Mouse (Mus musculus): ENCODE measurements around the gene Rpl9-ps6.

Rpl9-ps6 gene

DNA sequence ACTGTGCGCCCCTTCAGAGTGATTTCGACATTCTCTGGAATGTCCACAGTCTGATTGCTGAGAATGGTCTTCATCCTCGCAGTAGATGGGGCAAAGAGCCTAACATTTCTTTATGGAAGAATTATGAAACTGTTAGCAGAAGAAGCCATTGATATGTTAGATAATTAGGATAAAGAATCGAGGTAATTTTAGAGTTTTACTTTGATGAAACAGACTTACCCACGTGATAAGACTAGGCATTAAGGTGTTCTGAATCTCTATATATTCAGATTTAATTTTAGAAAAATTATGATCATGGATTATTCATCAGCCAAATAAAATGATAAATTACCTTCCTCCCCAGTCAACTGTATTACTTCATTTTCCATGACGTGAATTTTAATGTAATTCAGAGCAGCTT lies at the start of gene Rpl9-ps6:
Gene Rpl9-ps6 (minus strand): TSS at position 101 of the 400 bp plus-strand sequence.
- DNase-seq (ENCODE audit: low spot score in 2 of 2) = no peak

DNA sequence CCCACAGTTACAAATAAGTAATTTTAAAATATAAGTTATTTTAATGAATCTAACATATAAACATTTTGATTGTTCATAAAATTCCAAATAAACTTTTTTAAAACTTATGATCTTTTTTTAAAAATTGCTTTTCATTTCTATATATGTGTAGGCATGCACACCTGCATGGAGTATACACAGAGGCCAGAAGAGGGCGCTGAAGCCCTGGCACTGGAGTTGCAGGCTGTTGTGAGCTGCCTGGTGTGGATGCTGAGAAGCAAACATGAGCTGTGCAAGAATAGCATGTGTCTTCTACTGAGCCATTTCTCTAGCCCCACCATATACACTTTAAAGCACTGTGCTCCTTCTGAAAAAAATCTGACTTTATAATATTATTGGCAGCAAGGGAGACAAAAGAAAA lies 46.1 kb upstream of the Rpl9-ps6 start:
- DNase-seq (ENCODE audit: low spot score in 2 of 2) = no peak

DNA sequence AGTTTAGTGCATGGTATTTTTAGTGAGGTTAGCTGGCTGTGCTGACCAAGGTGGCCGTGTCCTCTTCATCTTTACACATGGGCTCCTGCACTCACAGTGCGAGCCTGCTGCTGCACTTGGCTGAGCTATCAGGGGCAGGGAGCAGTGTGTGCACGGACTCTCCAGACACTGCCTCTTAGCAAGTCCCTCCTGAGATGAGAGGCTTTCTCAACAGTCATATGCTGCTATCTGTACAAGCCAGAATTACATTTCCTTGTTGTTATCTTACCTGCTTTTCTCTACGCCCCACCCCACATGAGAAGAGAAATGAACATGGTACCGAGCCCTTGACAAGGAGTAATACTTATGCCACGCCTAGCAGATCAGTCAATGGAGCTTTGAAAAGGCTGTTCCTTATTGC lies 44.6 kb upstream of the Rpl9-ps6 start:
- no peak for DNase-seq (ENCODE audit: low spot score in 2 of 2)

DNA sequence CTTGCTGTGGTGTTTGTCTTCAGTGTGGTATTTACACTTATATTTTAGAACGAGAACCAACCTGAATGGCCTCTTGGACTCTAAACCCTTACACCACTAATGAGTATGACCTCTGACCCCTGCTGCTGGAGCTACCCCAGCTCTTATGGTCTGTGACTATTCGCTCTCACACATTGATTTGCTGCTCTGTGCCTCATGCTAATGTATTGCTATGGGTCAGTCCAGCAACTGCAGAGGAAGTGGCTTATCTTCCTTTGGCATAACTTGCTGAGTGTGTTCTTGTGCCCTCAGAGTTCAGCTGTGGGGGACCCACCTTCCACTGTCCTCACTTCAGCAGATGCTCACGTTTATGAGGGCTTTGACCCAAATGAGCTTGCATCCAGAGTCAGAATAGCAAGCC lies 43.9 kb upstream of the Rpl9-ps6 start:
- DNase-seq (ENCODE audit: low spot score in 2 of 2) = no peak

DNA sequence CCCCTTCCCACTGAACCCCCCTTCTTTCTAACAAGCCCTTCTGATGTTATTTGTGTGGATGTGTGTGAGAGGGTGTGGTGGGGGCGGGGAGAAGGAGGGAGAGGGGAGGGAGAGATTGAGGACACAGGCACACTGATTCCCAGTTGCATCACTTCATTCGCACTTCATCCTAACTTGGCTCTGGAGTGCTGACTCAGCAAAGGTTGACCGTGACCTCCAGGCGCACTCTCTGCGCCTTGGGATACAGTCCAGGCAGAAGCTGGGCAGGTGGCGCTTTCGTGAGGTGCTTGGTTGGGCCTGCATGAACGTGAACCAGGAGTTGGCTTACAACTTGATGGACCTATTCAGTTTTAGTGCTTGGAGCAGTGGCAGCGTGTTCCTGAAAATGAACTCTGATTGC lies 41.1 kb upstream of the Rpl9-ps6 start:
- no peak for DNase-seq (ENCODE audit: low spot score in 2 of 2)

DNA sequence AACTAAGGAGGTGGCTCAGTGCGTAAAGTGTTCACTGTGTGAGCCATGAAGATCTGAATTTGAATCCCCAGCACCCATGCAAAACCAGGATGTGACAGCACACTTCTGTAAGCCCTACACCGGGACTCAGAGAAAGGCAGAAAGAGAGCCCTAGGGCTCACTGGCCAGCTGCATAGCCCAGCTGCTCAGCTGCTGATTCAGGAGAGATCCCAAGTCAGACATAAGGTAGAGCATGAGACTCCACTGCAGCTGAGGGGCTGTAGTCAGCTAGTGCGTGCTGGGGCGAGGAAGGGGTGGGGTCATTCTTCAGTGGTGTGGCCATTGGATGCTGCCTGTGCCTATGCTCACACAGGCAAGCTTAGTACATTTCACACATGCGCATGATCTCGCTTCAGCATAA lies 40.7 kb upstream of the Rpl9-ps6 start:
- DNase-seq (ENCODE audit: low spot score in 2 of 2) = no peak

DNA sequence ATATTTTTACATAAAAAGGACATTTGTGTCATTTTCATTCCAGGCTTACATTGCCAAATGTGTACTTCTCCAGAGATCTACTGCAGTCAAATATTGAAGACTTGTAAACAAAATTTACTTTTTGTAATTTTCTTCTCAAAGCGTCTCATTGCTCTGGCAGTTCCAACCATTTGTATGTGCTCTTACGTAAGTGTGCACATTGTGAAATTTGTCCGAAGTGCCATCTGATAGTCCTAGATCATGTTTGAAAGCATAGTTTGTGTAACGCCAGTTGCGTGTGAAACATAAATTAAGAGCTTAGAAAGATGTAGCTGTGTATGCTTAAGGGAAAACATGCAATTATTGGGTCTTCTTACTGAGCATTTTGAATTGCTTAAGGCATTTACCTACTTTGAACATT lies 40.1 kb upstream of the Rpl9-ps6 start:
- no peak for DNase-seq (ENCODE audit: low spot score in 2 of 2)

DNA sequence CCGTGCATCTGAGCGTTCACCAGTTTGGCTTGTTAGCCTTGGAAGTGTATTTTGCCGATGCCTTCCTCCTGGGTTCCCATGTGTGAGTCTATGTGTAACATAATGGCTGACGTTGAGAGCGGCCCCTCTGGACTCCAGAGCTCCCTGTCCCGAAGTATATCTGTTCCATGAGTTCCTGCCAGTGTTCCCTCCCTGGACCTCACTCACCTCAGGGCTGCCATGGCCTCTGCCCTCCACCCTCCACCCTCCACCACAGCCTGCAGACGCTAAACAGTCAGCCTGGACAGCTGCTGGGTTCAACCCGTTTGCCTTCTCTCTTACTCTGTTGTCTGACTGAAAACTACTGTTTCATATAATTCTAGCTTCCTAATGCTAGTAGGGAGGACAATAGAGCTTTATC lies 39.7 kb upstream of the Rpl9-ps6 start:
- no peak for DNase-seq (ENCODE audit: low spot score in 2 of 2)

DNA sequence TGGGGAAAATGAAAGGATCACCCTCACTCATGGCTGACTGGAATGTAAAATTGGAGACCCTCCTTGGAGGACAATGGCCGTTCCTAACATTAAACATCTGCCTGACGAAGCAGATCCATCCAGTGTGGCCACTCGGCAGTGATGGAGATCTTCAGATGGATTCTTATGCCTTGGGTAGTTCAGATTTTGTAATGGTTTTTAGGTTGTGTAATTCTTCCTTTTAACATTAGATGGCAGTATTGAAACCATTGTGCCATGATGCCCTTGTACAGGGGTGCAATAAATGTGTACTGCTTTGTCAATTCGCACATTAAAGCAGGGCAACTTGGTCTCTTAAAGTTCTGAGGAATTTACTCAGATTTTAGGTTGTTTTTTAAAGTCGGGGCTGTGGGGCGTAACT lies 35.0 kb upstream of the Rpl9-ps6 start:
- no peak for DNase-seq (ENCODE audit: low spot score in 2 of 2)

DNA sequence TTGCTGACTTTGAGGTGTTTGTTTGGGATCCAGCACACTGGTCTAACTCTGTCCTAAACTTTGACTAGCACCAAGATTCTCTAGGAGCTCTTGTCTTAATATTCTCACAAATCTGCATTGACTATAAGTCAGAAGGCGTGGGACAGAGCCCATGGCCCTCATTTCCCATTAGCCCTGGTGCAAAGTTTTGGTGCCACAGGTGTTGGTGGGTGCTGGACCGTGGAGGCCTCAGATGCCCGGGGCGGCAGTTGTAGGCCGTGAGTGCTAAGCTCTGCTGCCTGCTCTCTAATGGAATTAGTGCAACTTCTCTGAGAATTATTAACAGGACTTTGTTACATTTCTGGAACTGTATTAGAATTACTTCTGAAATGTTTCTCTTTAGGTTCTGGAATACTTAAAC lies 31.6 kb upstream of the Rpl9-ps6 start:
- DNase-seq (ENCODE audit: low spot score in 2 of 2) = no peak

DNA sequence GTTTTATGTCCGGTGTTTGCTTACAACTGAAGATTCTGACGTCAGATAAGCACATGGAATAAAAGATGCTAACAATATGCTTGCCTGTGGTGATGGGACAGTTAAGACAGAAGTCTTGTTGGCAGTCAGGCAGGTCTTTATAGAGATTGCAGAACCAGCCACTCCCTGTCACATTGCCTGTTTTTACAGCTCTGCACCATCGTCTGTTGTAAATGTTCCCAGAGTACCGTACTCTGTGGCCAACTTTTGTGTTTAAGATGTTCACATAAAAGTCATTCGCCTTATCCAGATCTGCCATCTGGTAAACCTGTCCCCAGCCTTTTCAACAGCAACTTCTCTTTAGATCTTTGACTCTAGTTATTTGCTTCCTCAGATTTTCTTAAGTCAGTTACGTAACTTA lies 31.0 kb upstream of the Rpl9-ps6 start:
- no peak for DNase-seq (ENCODE audit: low spot score in 2 of 2)

DNA sequence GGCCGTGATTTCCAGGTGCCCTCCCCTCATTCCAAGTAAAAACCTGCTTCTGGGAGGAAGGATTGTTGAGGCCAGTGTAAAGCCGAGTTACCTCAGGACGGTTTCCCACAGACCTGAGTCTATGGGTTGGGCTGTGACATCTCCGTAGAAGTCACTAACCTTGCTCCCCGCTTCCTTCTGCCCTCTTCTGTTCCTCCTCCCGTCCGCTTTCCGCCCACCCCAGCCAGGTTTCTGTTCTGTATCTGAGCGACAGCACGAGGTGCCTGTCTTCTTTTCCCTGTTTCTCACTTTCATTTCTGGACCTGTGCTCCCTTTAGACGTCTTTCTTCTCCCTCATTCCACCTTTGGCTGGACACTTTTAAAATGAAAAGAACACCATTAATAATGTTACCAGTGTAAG lies 28.7 kb upstream of the Rpl9-ps6 start:
- DNase-seq (ENCODE audit: low spot score in 2 of 2) = no peak

DNA sequence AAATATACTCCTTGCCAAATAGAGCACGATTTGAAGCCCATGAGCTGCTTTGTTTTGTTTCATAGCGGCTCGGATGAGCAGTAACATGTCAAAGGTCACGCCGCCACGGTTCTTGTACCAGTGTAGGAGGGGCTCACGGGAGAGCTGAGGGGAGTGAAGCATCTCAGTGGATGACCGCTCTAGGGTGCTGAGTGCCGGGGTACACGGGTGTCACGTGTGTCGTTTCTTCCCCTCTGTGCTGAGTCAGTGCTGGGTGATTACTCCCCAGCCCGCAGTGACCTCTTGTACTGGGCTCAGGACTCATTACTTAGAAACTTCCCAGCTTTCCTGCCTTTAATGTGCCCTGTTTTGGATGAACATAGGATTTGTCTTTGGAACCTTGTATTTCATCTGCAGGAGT lies 28.2 kb upstream of the Rpl9-ps6 start:
- no peak for DNase-seq (ENCODE audit: low spot score in 2 of 2)

DNA sequence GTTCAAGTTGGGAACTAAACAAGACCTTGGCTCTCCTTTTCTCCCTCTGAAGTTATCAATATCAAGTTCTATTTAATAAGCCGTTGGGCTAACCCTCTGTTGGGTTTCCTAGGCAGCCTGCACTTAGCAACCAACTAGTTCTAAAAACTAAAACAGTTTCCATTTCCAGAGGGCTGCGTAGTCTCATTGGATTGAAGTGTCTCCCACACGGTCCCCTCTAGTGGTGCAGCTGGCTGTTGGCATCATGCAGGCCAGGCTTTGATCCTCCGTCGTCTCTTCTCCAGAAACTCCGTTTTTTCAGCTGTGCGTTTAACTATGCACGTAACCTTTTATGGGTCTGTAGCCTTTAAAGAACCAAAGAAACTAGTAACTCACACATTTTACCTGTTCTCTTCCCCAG lies 27.1 kb upstream of the Rpl9-ps6 start:
- peak in 1 of 2 experiments; percentile 39 for DNase-seq (ENCODE audit: low spot score in 2 of 2)

DNA sequence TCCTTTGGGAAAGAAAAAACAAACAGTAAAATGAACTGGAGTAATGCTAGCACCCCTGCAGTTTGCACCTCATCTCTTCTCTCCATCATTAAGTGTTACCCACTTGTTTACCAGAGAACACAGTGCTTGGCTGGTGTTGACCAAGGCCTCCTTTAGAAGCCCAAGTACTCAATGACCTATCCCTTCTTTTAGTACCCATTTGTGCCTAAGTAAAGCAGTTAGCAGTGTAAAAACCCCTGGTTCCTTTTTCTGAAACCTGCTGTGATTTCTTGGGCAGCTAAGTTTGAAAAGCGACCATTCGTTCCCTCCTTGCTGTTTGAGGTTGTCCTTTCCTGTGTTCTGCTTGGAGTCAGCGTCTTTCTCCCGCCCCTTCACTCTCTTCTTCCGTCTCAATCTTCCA lies 26.6 kb upstream of the Rpl9-ps6 start:
- DNase-seq (ENCODE audit: low spot score in 2 of 2) = no peak

DNA sequence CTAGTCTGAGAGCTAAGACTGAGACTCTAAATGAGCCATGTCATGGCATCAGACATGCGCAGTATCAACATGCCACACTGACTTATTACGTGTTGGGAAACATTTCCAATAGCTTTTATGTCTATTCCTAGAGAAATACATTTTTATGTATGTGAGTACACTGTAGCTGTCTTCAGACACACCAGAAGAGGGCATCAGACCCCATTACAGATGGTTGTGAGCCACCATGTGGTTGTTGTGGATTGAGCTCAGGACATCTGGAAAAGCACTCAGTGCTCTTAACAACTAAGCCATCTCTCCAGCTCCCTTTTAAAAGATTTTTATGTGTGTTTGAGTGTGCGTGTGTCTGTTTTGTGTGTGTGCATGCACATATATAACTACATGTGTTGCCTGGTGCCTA lies 26.0 kb upstream of the Rpl9-ps6 start:
- no peak for DNase-seq (ENCODE audit: low spot score in 2 of 2)

DNA sequence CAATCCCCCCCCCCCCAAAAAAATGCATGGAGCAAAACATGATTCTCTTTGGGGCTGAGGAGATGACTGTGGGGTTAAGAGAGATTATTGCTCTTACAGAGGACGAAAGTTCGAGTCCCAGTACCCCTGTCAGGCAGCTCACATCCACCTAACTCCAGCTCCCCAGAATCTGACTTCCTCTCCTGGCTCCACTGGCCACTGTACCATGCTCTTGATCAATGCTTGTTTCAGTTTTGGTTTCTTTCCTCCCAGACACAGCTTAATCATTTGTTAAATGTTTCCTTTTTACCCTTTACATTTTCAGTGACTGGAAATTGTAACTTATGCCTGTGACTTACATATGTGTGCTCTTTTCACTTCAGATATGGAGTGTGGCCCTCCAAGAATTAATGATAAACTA lies 24.6 kb upstream of the Rpl9-ps6 start:
- no peak for DNase-seq (ENCODE audit: low spot score in 2 of 2)

DNA sequence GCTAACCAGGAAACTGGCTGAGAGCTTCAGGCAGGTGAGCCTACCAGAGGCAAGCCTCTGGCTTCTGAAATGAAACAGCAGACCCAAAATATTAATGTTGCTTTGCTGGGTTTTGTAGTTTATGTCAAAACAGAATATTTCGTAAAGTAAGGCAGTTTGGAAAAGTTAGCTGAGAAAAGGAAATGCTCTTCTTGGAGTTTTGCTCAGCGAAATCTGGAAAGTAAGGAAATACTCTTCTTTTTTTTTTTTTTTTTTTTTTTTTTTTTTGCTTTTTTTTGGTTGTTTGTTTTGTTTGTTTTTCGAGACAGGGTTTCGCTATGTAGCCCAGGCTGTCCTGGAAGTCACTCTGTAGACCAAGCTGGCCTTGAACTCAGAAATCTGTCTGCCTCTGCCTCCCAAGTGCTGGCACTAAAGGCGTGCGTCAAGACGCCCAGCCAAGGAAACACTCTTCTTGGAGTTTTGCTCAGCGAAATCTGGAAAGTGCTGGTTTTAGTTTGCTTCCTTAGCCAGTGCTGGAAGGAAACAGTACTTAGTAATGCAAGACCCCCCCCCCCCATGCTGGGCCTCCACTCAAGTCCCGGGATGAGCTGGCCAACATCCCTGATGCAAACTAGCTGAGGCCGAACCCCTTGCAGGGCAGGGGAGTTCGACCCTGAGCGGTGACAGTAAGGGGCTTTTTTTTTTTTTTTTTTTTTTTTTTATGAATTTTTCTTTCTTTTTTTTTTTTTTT lies 23.0 kb upstream of the Rpl9-ps6 start:
- no peak for DNase-seq (ENCODE audit: low spot score in 2 of 2)

DNA sequence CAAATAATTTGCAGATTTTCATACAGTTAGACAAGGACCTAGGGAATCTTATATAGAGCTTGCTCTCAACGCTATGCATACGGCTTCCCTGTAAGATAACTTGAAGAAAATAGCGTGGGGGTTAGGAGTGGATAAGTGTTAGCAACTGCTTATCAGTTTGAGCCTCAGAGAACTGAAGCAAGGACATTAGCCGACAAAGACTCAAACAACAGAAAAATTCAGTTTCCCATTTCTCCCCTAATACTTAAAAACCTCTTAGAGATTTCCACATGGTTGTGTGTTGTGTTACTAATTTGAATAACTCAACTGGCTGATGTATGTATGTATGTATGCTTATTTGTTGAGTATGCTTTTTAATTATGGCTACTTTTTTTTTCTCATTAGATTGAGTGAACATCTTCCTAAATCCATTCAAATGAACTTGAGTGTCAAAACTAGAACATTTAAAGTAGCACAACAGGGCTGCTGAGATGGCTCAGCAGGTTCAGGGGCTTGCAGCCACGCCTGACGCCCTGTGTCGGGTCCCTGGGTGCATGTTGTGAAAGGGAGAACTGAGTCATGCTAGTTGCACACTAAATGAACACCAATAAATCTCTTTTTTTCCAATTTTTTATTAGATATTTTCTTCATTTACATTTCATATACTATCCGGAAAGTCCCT lies 21.3 kb upstream of the Rpl9-ps6 start:
- DNase-seq (ENCODE audit: low spot score in 2 of 2) = no peak

DNA sequence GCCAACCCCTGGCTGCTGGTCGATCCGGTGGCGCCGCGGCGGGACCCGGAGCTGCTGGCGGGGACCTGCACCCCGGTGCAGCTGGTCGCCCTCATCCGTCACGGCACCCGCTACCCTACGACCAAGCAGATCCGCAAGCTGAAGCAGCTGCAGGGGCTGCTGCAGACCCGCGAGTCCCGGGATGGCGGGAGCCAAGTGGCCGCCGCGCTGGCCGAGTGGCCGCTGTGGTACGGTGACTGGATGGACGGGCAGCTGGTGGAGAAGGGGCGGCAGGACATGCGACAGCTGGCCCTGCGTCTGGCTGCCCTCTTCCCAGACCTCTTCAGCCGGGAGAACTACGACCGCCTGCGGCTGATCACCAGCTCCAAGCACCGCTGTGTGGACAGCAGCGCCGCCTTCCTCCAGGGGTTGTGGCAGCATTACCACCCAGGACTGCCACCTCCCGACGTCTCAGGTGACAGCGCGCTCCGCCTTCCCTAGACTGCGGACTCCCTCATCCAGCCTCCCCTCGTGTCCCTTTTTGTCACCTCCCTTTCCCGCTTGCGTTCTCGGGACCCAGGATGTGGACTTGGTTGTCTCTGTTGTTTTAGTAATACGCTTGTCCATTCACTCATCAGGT lies 19.8 kb upstream of the Rpl9-ps6 start:
- peak; percentile 73 for DNase-seq (ENCODE audit: low spot score in 2 of 2)

DNA sequence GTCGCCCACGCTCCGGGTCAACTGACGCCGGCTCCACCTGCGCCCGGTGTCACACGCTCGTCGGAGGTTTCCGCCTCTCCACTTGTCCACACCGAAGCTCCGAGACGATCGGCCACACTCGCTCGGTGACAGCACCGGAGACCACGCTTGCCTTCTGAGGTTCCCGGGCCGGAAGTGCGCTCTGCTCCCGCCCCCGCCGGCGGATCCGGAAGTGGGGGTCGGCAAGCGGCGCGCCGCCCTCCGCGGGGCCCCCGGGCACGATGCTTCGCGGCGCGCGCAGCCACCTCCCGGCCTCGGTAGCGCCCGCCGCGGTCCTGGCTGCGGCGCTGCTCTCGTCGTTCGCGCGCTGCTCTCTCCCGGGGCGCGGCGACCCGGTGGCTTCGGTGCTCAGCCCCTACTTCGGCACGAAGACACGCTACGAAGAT lies 19.3 kb upstream of the Rpl9-ps6 start, which contains the start of gene Minpp1:
Gene Minpp1 (plus strand): TSS at position 89 of the 425 bp plus-strand sequence.
- peak; percentile 81 to 86 for DNase-seq (ENCODE audit: low spot score in 2 of 2)

DNA sequence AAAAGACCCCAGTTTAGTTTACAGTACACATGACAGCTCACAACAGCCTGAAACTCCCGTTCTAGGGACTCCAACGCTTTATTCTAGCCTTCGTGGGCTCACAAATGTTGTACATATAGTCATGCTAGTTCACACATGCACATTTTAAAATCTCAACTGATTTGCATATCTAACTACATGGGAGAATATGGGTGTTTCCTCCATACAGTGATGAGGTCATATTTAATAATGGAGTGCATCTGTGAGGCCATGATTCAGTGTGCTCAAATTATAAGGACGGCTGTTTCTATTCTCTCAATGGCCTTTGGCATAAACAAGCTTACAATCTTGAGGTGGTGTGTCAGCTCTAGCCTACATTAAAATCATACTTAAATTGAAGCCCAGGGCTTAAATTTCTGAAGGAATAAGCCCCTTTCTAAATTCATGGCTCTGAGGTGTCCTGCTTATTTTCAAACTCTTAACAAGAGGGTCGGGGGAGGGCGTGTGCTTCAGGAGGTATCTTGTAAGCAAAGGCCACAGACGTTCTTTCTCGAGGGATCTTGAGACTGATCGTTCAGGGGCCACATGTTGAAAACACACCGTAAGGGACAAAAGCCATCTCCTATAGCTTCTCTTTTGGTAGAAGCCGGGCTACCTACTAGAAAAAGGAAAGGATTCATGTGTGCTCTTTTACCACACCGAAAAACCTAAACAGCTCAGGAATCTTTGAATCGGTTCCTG lies 18.7 kb upstream of the Rpl9-ps6 start:
- no peak for DNase-seq (ENCODE audit: low spot score in 2 of 2)

All from right cerebral cortex, adult 2 months (tissue).